In genomic region chr19:20792811-20793210, GRCm38 (mm10) we compare ENCODE assay signal across 14 mouse cellular contexts.
DNase-seq lines count a peak whose midpoint lies in the region; ATAC-seq and TF ChIP-seq lines count a peak whose summit lies in the region.
"Had no signal": no experiment of that assay in that cellular context is flagged by ENCODE, and none has a peak within 500 bp of the region (broad histone marks: within the 10 kb centered on the region; RNA-seq: fewer than 3 reads in every experiment).

No protein-coding gene starts in this region.

- H3K4me1 ChIP-seq in forebrain, embryonic 16.5 days (replicated peaks; ENCODE audit: control insufficient read depth, insufficient read depth, low read length) = no peaks in the 10 kb centered on the region
- no peaks in the 10 kb centered on the region for H3K4me1 ChIP-seq in forebrain, embryonic 15.5 days
- peaks cover 20% of the 10 kb centered on the region for H3K4me1 ChIP-seq in neural tube, embryonic 13.5 days (replicated peaks)
- H3K4me1 ChIP-seq in neural tube, embryonic 15.5 days = peaks cover 12% of the 10 kb centered on the region

- no peaks in the 10 kb centered on the region for H3K36me3 ChIP-seq in forebrain, embryonic 16.5 days (ENCODE audit: control insufficient read depth, insufficient read depth)
- H3K36me3 ChIP-seq in forebrain, embryonic 15.5 days = no peaks in the 10 kb centered on the region
- H3K36me3 ChIP-seq in neural tube, embryonic 13.5 days = no peaks in the 10 kb centered on the region
- no peaks in the 10 kb centered on the region for H3K36me3 ChIP-seq in neural tube, embryonic 15.5 days

- no peak overlapping the region for H3K4me3 ChIP-seq in forebrain, embryonic 16.5 days (replicated peaks; ENCODE audit: low read length)
- H3K4me3 ChIP-seq in forebrain, embryonic 15.5 days = no peak overlapping the region
- no peak overlapping the region for H3K4me3 ChIP-seq in neural tube, embryonic 13.5 days
- H3K4me3 ChIP-seq in neural tube, embryonic 15.5 days (replicated peaks) = no peak overlapping the region
- no peak overlapping the region for H3K4me3 ChIP-seq in gastrocnemius, adult 2 months
- H3K4me3 ChIP-seq: erythroblast, embryonic 14.5 days; myocyte had no signal

- no peak overlapping the region for H3K4me2 ChIP-seq in forebrain, embryonic 16.5 days (ENCODE audit: low read length)
- no peak overlapping the region for H3K4me2 ChIP-seq in forebrain, embryonic 15.5 days (replicated peaks)
- no peak overlapping the region for H3K4me2 ChIP-seq in neural tube, embryonic 13.5 days
- no peak overlapping the region for H3K4me2 ChIP-seq in neural tube, embryonic 15.5 days

- DNase-seq in neural tube, embryonic 10.5 days (ENCODE audit: extremely low spot score, low spot score) = no peak
- DNase-seq in layer of hippocampus, adult 18-20 months (ENCODE audit: low spot score in 2 of 2) = peak; percentile 45 to 78
- no peak for DNase-seq in gastrocnemius, adult 2 months
- DNase-seq: heart, adult 18-20 months; heart, postnatal 14 days had no signal

- 74% methylated on average over 2 of the region's 2 CpGs for WGBS in forebrain, embryonic 16.5 days
- WGBS in forebrain, embryonic 15.5 days = 80% methylated on average over 2 of the region's 2 CpGs
- WGBS in neural tube, embryonic 13.5 days = 42% methylated on average over 2 of the region's 2 CpGs
- 36% methylated on average over 2 of the region's 2 CpGs for WGBS in neural tube, embryonic 15.5 days

- H3K9ac ChIP-seq in forebrain, embryonic 16.5 days (replicated peaks; ENCODE audit: low read depth, low read length) = no peak overlapping the region
- no peak overlapping the region for H3K9ac ChIP-seq in forebrain, embryonic 15.5 days (replicated peaks)
- H3K9ac ChIP-seq in neural tube, embryonic 13.5 days = no peak overlapping the region
- no peak overlapping the region for H3K9ac ChIP-seq in neural tube, embryonic 15.5 days (replicated peaks)
- H3K9ac ChIP-seq: liver, embryonic 14.5 days had no signal

- H3K9me3 ChIP-seq in forebrain, embryonic 16.5 days (ENCODE audit: control insufficient read depth, low read length) = no peaks in the 10 kb centered on the region
- no peaks in the 10 kb centered on the region for H3K9me3 ChIP-seq in forebrain, embryonic 15.5 days
- H3K9me3 ChIP-seq in neural tube, embryonic 13.5 days = no peaks in the 10 kb centered on the region
- H3K9me3 ChIP-seq in neural tube, embryonic 15.5 days (replicated peaks) = no peaks in the 10 kb centered on the region

- no peaks in the 10 kb centered on the region for H3K27me3 ChIP-seq in forebrain, embryonic 16.5 days (replicated peaks; ENCODE audit: control insufficient read depth, insufficient read depth, low read length)
- no peaks in the 10 kb centered on the region for H3K27me3 ChIP-seq in forebrain, embryonic 15.5 days
- H3K27me3 ChIP-seq in neural tube, embryonic 13.5 days = no peaks in the 10 kb centered on the region
- no peaks in the 10 kb centered on the region for H3K27me3 ChIP-seq in neural tube, embryonic 15.5 days (replicated peaks)

- TF ChIP-seq CTCF in gastrocnemius, adult 2 months (IDR thresholded peaks at IDR 0.05) = no peak

- no peak overlapping the region for H3K27ac ChIP-seq in forebrain, embryonic 16.5 days (ENCODE audit: low read length)
- H3K27ac ChIP-seq in forebrain, embryonic 15.5 days (replicated peaks) = no peak overlapping the region
- peak overlapping the region; percentile 52; the same call in 1 of the 2 replicates for H3K27ac ChIP-seq in neural tube, embryonic 13.5 days (replicated peaks)
- H3K27ac ChIP-seq in neural tube, embryonic 15.5 days (replicated peaks) = 0 out of 2 replicates have a peak overlapping the region, but pooled peaks have one; percentile 23
- no peak overlapping the region for H3K27ac ChIP-seq in gastrocnemius, adult 2 months
- H3K27ac ChIP-seq: liver, embryonic 14.5 days had no signal

- intact Hi-C loops in gastrocnemius, adult 2 months (cut with DNase I) = no loop called here

- peak; percentile 77 for ATAC-seq in forebrain, embryonic 16.5 days
- ATAC-seq in forebrain, embryonic 15.5 days (replicated peaks) = no peak
- ATAC-seq in neural tube, embryonic 13.5 days (ENCODE audit: low read depth) = peak; percentile 71; the same call in 1 of the 2 replicates
- ATAC-seq in neural tube, embryonic 15.5 days (ENCODE audit: low FRiP score) = peak; percentile 65; the same call in 1 of the 2 replicates
- no peak for ATAC-seq in erythroid progenitor cell, adult 5-6 weeks (replicated peaks; ENCODE audit: low FRiP score, poor library complexity, severe bottlenecking)
- ATAC-seq: intestine, postnatal 0 days had no signal

Comparison
In these comparisons a context has a peak if more than half of its experiments do, and no peak if none do; other contexts are left out.
1. ATAC-seq: peak in forebrain, embryonic 16.5 days (single experiment), neural tube, embryonic 13.5 days (single experiment) and neural tube, embryonic 15.5 days (single experiment); none in forebrain, embryonic 15.5 days (single experiment) and erythroid progenitor cell, adult 5-6 weeks (single experiment).
2. H3K27ac ChIP-seq: peak in neural tube, embryonic 13.5 days (single experiment) and neural tube, embryonic 15.5 days (single experiment); none in forebrain, embryonic 16.5 days (single experiment), forebrain, embryonic 15.5 days (single experiment) and gastrocnemius, adult 2 months (single experiment).
3. DNase-seq: peak in layer of hippocampus, adult 18-20 months (2 of 2); none in neural tube, embryonic 10.5 days (single experiment) and gastrocnemius, adult 2 months (single experiment).